In the genomic region with DNA sequence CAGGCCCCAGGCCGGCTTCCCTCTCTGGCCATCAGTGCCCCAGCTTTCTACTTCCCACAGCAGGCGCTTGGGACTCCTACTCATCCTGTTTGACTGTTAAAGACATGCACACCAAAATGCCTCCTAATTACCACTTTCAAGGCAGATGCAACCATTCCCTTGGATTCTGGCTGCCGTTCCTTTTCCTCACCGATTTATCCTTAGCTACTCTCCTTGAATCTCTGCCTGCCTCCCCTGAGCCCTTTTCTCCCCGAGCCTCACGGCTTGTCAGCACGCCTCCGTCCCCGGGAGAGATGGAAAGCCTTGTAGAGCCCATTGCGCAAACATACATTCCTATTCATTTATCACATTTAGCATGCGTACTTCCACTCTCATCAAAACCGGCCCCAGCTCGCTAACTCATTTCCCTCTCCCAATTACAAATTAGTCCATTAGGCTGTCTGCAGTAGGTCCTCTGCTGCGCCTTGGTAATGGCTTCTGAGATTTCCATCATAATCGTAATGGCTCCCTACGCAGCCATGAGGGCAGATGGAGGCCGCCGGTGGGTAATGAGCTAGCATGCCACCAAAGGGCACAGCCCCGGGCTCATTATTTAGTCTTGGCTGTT, we compare ENCODE assay signal across 11 mouse cellular contexts.
A peak's percentile ranks its signal among the peaks of the same experiment; 100 is the strongest.
DNase-seq lines count a peak whose midpoint lies in the region; ATAC-seq lines count a peak whose summit lies in the region.
"Had no signal": no experiment of that assay in that cellular context is flagged by ENCODE, and none has a peak within 500 bp of the region (broad histone marks: within the 10 kb centered on the region; RNA-seq: fewer than 3 reads in every experiment).

No protein-coding gene starts in this region.

- intact Hi-C loops in left cerebral cortex, postnatal 4 days (cut with DNase I), result no loop called here

- H3K27me3 ChIP-seq in lung, embryonic 16.5 days (ENCODE audit: control insufficient read depth, insufficient read depth, low read depth, low read length), result no peaks in the 10 kb centered on the region
- H3K27me3 ChIP-seq in forebrain, embryonic 14.5 days (replicated peaks; ENCODE audit: control insufficient read depth, insufficient read depth, low read length), result no peaks in the 10 kb centered on the region
- H3K27me3 ChIP-seq in neural tube, embryonic 15.5 days (replicated peaks), result no peaks in the 10 kb centered on the region
- H3K27me3 ChIP-seq: CH12.LX; liver, embryonic 13.5 days had no signal

- H3K27ac ChIP-seq in lung, embryonic 16.5 days (ENCODE audit: low read length), result no peak overlapping the region
- peak overlapping the region; percentile 77 for H3K27ac ChIP-seq in forebrain, embryonic 14.5 days (ENCODE audit: low read depth, low read length)
- peak overlapping the region; percentile 72 for H3K27ac ChIP-seq in neural tube, embryonic 15.5 days (replicated peaks)
- H3K27ac ChIP-seq: liver, embryonic 13.5 days had no signal

- no peaks in the 10 kb centered on the region for H3K36me3 ChIP-seq in lung, embryonic 16.5 days (ENCODE audit: control insufficient read depth, insufficient read depth, low read length)
- H3K36me3 ChIP-seq in forebrain, embryonic 14.5 days (ENCODE audit: control insufficient read depth, insufficient read depth, low read length), result no peaks in the 10 kb centered on the region
- no peaks in the 10 kb centered on the region for H3K36me3 ChIP-seq in neural tube, embryonic 15.5 days
- H3K36me3 ChIP-seq: liver, embryonic 13.5 days had no signal

- no peak for DNase-seq in lung, postnatal 36 days
- peak; percentile 81 for DNase-seq in forebrain, embryonic 14.5 days (ENCODE audit: low spot score)
- peak; percentile 24 for DNase-seq in left cerebral cortex, postnatal 4 days
- no peak for DNase-seq in kidney, postnatal 25 days
- DNase-seq in frontal cortex, postnatal 14 days (ENCODE audit: low spot score in 2 of 2), result no peak
- DNase-seq in urinary bladder, postnatal 36 days (ENCODE audit: low spot score in 2 of 2), result no peak
- DNase-seq: liver, embryonic 13.5 days had no signal

- peak; percentile 49; the same call in 1 of the 2 replicates for ATAC-seq in lung, embryonic 16.5 days (ENCODE audit: low read depth)
- ATAC-seq in forebrain, embryonic 14.5 days, result peak; percentile 83
- ATAC-seq in neural tube, embryonic 15.5 days (ENCODE audit: low FRiP score), result peak; percentile 79

- no peak overlapping the region for H3K4me3 ChIP-seq in lung, embryonic 16.5 days (ENCODE audit: low read length)
- H3K4me3 ChIP-seq in forebrain, embryonic 14.5 days (ENCODE audit: low read depth, low read length), result no peak overlapping the region
- H3K4me3 ChIP-seq in neural tube, embryonic 15.5 days (replicated peaks), result no peak overlapping the region
- H3K4me3 ChIP-seq: erythroblast, embryonic 14.5 days; liver, embryonic 13.5 days had no signal

- no peak overlapping the region for H3K4me2 ChIP-seq in lung, embryonic 16.5 days (ENCODE audit: low read depth, low read length)
- H3K4me2 ChIP-seq in forebrain, embryonic 14.5 days (ENCODE audit: low read length), result peak overlapping the region; percentile 17; the same call in 1 of the 2 replicates
- peak overlapping the region; percentile 17 for H3K4me2 ChIP-seq in neural tube, embryonic 15.5 days
- H3K4me2 ChIP-seq: liver, embryonic 13.5 days had no signal

- H3K9ac ChIP-seq in lung, embryonic 16.5 days (ENCODE audit: low read length), result no peak overlapping the region
- H3K9ac ChIP-seq in forebrain, embryonic 14.5 days (ENCODE audit: low read length), result no peak overlapping the region
- H3K9ac ChIP-seq in neural tube, embryonic 15.5 days (replicated peaks), result no peak overlapping the region
- H3K9ac ChIP-seq: liver, embryonic 13.5 days had no signal

- WGBS in lung, embryonic 16.5 days, result 66% methylated on average over 19 of the region's 19 CpGs
- WGBS in forebrain, embryonic 14.5 days, result 16% methylated on average over 19 of the region's 19 CpGs
- WGBS in neural tube, embryonic 15.5 days, result 33% methylated on average over 19 of the region's 19 CpGs

- no peaks in the 10 kb centered on the region for H3K4me1 ChIP-seq in lung, embryonic 16.5 days (replicated peaks; ENCODE audit: control insufficient read depth, insufficient read depth, low read length)
- H3K4me1 ChIP-seq in forebrain, embryonic 14.5 days (ENCODE audit: control insufficient read depth, insufficient read depth, low read length), result peaks cover 14% of the 10 kb centered on the region
- H3K4me1 ChIP-seq in neural tube, embryonic 15.5 days, result peaks cover 40% of the 10 kb centered on the region
- H3K4me1 ChIP-seq: liver, embryonic 13.5 days had no signal

- no peaks in the 10 kb centered on the region for H3K9me3 ChIP-seq in lung, embryonic 16.5 days (ENCODE audit: control insufficient read depth, low read length)
- no peaks in the 10 kb centered on the region for H3K9me3 ChIP-seq in forebrain, embryonic 14.5 days (replicated peaks; ENCODE audit: control insufficient read depth, low read length)
- no peaks in the 10 kb centered on the region for H3K9me3 ChIP-seq in neural tube, embryonic 15.5 days (replicated peaks)
- H3K9me3 ChIP-seq: liver, embryonic 13.5 days had no signal

Comparison
In these comparisons a context has a peak if more than half of its experiments do, and no peak if none do; other contexts are left out.
1. DNase-seq: peak in forebrain, embryonic 14.5 days (single experiment) and left cerebral cortex, postnatal 4 days (single experiment); none in lung, postnatal 36 days (single experiment), kidney, postnatal 25 days (0 of 2), frontal cortex, postnatal 14 days (0 of 2) and urinary bladder, postnatal 36 days (0 of 2).
2. Peak in every context shown above with its lines, with median percentiles within 50 percentile points of each other: ATAC-seq.